Mouse (Mus musculus): ENCODE measurements around the gene Atf7ip.

- TF ChIP-seq CTCF (IDR thresholded peaks at IDR 0.05; ENCODE audit: insufficient read depth, low read depth, low read length) (no peak), POLR2A (IDR thresholded peaks at IDR 0.05; ENCODE audit: insufficient read depth, low read depth, low read length) (no peak)
Measured at GRCm38 (mm10) chr6:136471601-136472000, 34.4 kb upstream of the Atf7ip start.
